Mouse (Mus musculus) heart, embryonic 13.5 days (tissue): Measurements from ENCODE around the gene Pik3c2b. TPM values are rescaled to one million over a fixed set of nuclear protein-coding genes. Genes with fewer than 3 reads are reported as not detected.

ENCODE experiments used
- ATAC-seq: fragments of 200-750 bp; cut with Nextera tagmentation; 2 replicates; pipeline ENCODE4 v1.8.0; 2017; ENCODE audit warnings: moderate TSS enrichment; ENCODE audit not compliant: insufficient number of reproducible peaks, low FRiP score, low TSS enrichment; ENCODE audit errors: extremely low read depth
- H3K27ac ChIP-seq: fragments of 300-500 bp; sonication (generic); replicated peaks from 2 replicates; pipeline ENCODE4 v1.5.1; 2015; ENCODE audit warnings: moderate library complexity, mild to moderate bottlenecking, inconsistent platforms
- H3K27me3 ChIP-seq: fragments of 300-500 bp; sonication (generic); replicated peaks from 2 replicates; pipeline ENCODE4 v1.6.1; 2015; ENCODE audit warnings: mild to moderate bottlenecking, inconsistent platforms
- H3K36me3 ChIP-seq: fragments of 300-500 bp; sonication (generic); 2 replicates; pipeline ENCODE4 v1.6.1; 2015; ENCODE audit warnings: mild to moderate bottlenecking, inconsistent platforms
- H3K4me1 ChIP-seq: fragments of 300-500 bp; sonication (generic); 2 replicates; pipeline ENCODE4 v1.6.1; 2015; ENCODE audit warnings: inconsistent platforms
- H3K4me2 ChIP-seq: fragments of 300-500 bp; sonication (generic); 2 replicates; pipeline ENCODE4 v1.6.1; 2015; ENCODE audit warnings: inconsistent platforms, mild to moderate bottlenecking, moderate library complexity
- H3K4me3 ChIP-seq: fragments of 300-500 bp; sonication (generic); 2 replicates; pipeline ENCODE4 v1.5.1; 2015; ENCODE audit warnings: moderate library complexity, mild to moderate bottlenecking, inconsistent platforms
- H3K9ac ChIP-seq: fragments of 300-500 bp; sonication (generic); 2 replicates; pipeline ENCODE4 v1.6.1; 2015; ENCODE audit warnings: inconsistent platforms, mild to moderate bottlenecking, moderate library complexity
- H3K9me3 ChIP-seq: fragments of 300-500 bp; sonication (generic); 2 replicates; pipeline ENCODE4 v1.6.1; 2016; ENCODE audit warnings: inconsistent platforms
- WGBS: fragments of 180-500 bp; shearing (Covaris S2); methylation state at CpG from one replicate; pipeline ENCODE4 v1.1.7; 2015; ENCODE audit warnings: mixed read lengths; 5-methylcytosine and 5-hydroxymethylcytosine counted together
- polyA plus RNA-seq: library from polyadenylated mRNA; unstranded; fragments of >200 nt; fragmentation: Nextera tagmentation; extraction: Ambion mirVana; gene quantifications from 2 replicates; pipeline ENCODE4 v1.2.1, GENCODE M21; 2015

The Pik3c2b gene
- polyA plus RNA-seq, 1 experiment from 2014 or later, result 9.5 TPM

DNA sequence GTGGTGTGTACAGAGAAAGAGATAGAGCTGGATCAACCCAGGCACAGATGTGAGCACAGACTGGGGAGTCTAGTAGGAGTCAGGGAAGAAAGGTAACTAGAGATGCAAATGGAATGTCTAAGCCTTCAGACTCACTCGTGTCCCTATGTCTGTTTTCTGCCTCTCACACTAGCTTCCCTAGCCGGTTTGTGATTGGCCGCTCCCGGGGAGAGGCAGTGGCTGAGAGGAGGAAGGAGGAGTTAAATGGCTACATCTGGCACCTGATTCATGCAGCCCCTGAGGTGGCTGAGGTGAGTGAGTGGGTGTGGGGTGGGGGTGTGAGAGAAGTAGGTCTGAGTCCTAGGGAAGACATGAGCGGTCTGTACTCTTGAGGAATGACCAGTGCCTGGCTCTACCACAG, 56.6 kb downstream of the Pik3c2b start:
- Histone ChIP-seq H3K27ac (no peak overlapping the region), H3K4me2 (no peak overlapping the region), H3K4me1 (no peaks in the 10 kb centered on the region), H3K9ac (no peak overlapping the region), H3K36me3 (peaks cover 96% of the 10 kb centered on the region), H3K9me3 (no peaks in the 10 kb centered on the region), H3K4me3 (no peak overlapping the region), H3K27me3 (no peaks in the 10 kb centered on the region)
- no peak for ATAC-seq
- WGBS, result 79% methylated on average over 5 of the region's 5 CpGs

DNA sequence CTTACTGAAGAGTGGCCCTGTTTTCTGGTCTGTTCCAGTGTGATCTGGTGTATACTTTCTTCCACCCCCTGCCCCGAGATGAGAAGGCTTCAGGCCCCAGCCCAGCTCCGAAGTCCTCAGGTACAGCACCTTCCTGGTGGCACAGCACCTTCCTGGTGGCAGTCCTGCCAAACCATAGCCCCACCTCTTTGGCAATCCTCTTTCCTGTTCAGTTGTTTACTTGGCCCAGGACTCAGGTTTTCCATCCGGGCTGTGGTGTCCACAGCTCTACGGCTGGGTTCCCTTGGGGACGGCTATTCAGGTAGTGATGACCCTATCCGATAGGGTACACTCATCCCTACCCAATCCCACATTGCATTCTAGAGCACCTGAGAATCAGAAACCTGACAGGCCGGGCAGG, 57.8 kb downstream of the Pik3c2b start:
- H3K9ac ChIP-seq, result no peak overlapping the region
- H3K4me3 ChIP-seq, result no peak overlapping the region
- H3K27ac ChIP-seq, result no peak overlapping the region
- no peak overlapping the region for H3K4me2 ChIP-seq
- ATAC-seq, result no peak
- H3K4me1 ChIP-seq, result no peaks in the 10 kb centered on the region
- no peaks in the 10 kb centered on the region for H3K9me3 ChIP-seq
- WGBS, result 85% methylated on average over 7 of the region's 7 CpGs
- peaks cover 93% of the 10 kb centered on the region for H3K36me3 ChIP-seq
- H3K27me3 ChIP-seq, result no peaks in the 10 kb centered on the region

DNA sequence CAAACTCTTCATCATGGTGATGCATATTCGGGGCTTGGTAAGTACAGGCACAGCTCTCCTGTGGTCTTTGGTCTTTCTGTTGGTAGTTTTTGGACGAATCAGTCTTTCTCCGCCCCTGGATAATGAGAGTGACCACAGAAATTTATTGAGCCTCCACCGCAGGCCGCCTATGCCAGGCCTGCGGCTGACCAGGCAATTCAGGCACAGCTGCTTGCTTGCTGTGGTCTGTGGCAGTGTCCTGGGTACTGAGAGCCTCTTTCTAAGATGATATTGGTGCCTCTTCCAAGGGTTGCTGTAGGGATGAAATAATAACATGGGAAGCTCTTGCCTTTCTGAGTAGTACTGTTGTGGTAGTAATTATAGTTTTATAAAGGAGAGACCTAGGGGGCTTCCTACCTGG, 58.4 kb downstream of the Pik3c2b start:
- Histone ChIP-seq H3K4me3 (no peak overlapping the region), H3K4me1 (no peaks in the 10 kb centered on the region), H3K36me3 (peaks cover 91% of the 10 kb centered on the region), H3K4me2 (no peak overlapping the region), H3K9me3 (no peaks in the 10 kb centered on the region), H3K9ac (no peak overlapping the region), H3K27me3 (no peaks in the 10 kb centered on the region), H3K27ac (no peak overlapping the region)
- ATAC-seq, result no peak
- 85% methylated on average over 6 of the region's 6 CpGs for WGBS

DNA sequence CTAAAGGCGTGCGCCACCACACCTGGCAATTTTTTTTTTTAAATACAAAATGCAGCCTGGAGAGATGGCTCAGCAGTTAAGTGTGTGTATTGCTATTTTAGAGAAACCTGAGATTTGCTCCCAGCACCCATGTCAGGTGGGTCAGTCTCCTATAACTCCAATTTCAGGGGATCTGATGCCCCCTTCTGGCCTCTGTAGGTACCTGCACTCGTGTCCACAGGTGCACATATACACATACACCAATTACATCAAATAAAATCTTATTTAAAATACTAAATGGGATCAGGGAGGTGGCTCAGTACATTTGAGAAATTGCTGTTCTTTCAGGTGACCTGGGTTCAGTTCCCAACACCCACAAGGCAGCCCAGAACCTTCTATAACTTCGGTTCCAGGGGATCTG, 70.6 kb downstream of the Pik3c2b start:
- peaks cover 15% of the 10 kb centered on the region for H3K4me1 ChIP-seq
- 82% methylated on average over 4 of the region's 4 CpGs for WGBS
- ATAC-seq, result no peak
- no peaks in the 10 kb centered on the region for H3K27me3 ChIP-seq
- no peaks in the 10 kb centered on the region; the same call in 1 of the 2 replicates for H3K9me3 ChIP-seq
- H3K9ac ChIP-seq, result no peak overlapping the region
- H3K36me3 ChIP-seq, result no peaks in the 10 kb centered on the region
- H3K27ac ChIP-seq, result no peak overlapping the region
- H3K4me2 ChIP-seq, result no peak overlapping the region
- H3K4me3 ChIP-seq, result no peak overlapping the region

DNA sequence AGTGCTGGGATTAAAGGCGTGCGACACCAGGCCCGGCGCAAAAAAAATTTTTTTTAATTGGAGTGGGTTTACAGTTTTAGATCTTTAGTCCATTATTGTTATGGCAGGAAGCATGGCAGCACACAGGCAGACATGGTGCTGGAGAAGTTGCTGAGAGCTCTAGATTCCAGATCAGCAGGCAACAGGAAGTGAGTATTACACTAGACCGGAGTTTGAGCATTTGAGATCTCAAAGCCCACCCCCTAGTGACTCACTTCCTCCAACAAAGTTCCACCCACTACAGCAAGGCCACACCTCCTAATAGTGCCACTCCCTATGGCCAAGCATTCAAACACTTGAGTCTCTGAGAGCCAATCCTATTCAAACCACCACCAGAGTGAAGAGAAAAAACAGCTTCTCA, 72.7 kb downstream of the Pik3c2b start:
- H3K4me1 ChIP-seq, result peaks cover 19% of the 10 kb centered on the region
- H3K27ac ChIP-seq, result no peak overlapping the region
- H3K4me3 ChIP-seq, result no peak overlapping the region
- no peaks in the 10 kb centered on the region for H3K27me3 ChIP-seq
- H3K9me3 ChIP-seq, result no peaks in the 10 kb centered on the region; the same call in 1 of the 2 replicates
- 89% methylated on average over 5 of the region's 5 CpGs for WGBS
- H3K36me3 ChIP-seq, result no peaks in the 10 kb centered on the region
- H3K9ac ChIP-seq, result no peak overlapping the region
- H3K4me2 ChIP-seq, result no peak overlapping the region
- peak; percentile 66; the same call in 1 of the 2 replicates for ATAC-seq

DNA sequence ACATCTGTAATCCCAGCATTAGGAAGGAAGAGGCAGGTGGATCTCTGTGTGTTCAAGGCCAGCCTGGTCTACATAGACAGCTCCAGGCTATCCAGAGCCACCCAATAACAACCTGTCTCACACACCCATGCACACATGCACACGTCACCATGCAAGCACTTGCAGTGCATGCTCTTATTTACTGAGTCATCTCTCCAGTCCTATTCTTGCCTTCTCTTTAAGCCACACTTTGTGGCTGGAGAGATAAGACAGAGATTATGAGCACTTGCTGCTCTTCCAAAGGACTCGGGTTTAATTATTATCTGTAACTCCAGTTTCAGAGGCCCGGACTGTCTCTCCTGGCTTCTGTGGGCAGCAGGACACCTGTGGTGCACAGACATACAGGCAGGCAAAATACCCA, 73.4 kb downstream of the Pik3c2b start:
- H3K4me1 ChIP-seq, result peaks cover 19% of the 10 kb centered on the region
- peak; percentile 63 for ATAC-seq
- H3K36me3 ChIP-seq, result no peaks in the 10 kb centered on the region
- no peaks in the 10 kb centered on the region for H3K27me3 ChIP-seq
- H3K9me3 ChIP-seq, result no peaks in the 10 kb centered on the region; the same call in 1 of the 2 replicates
- 35% methylated on average over 3 of the region's 3 CpGs for WGBS
- H3K9ac ChIP-seq, result no peak overlapping the region
- H3K27ac ChIP-seq, result no peak overlapping the region
- H3K4me3 ChIP-seq, result no peak overlapping the region
- H3K4me2 ChIP-seq, result no peak overlapping the region

DNA sequence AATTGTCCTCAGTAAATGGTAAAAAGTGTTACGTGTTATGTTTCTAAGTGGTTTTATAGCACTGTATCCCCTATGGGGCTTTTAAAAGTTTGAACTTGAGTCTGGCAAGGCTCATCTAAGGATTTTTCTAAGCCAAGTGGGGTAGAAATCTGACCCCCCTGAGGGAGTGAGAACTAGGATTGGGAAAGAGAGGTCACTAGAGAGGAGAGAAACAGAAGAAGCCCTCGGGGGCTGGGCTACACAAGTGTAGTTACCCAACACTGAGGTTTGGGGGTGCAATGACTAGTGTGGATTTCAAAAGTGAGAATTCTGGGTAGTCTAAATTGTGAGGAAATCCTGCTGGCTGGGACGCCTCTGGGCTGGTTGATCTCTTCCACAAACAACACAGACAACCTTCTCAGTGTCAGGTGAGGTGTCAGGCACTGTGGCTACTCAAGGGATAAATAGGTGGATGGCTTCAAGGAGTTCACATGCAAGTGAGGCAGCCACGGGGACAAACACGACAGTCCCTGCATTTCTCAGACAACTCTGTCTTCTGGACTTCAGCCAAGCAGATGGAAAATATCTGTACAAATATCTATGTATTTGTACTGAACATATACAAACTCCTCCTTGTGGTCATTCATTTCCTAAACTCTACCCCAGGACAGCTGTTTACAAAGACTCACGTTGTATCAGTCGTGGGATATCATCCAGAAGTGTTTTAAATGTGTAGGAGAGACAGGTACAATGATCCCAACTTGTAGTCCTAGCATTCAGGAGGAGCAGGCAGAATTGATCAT, 74.7 kb downstream of the Pik3c2b start:
- no peak overlapping the region for H3K4me3 ChIP-seq
- no peak overlapping the region for H3K27ac ChIP-seq
- H3K9ac ChIP-seq, result no peak overlapping the region
- H3K9me3 ChIP-seq, result no peaks in the 10 kb centered on the region
- H3K4me1 ChIP-seq, result peaks cover 19% of the 10 kb centered on the region
- WGBS, result 58% methylated on average over 7 of the region's 7 CpGs
- no peaks in the 10 kb centered on the region for H3K27me3 ChIP-seq
- no peak for ATAC-seq
- no peak overlapping the region for H3K4me2 ChIP-seq
- no peaks in the 10 kb centered on the region for H3K36me3 ChIP-seq

DNA sequence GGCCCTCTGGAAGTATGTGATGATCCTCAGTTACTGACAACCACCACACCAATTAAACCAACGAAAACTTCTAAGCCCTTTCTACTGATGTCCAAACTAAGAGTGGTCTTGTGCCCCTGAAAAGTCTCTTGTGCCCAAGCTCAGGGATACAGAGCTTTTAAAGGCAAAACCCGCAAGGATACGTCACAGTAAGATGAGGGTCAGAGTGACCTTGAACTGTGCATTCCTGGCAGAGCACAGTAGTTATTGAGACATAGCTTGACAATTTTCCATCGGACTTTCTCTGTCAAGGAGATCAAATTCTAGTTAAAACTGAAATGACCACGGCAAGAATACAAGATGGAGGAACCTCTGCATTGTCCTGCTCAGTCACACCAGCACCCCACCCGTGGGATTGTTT, 75.8 kb downstream of the Pik3c2b start:
- Histone ChIP-seq H3K4me2 (no peak overlapping the region), H3K4me3 (no peak overlapping the region), H3K4me1 (peaks cover 19% of the 10 kb centered on the region), H3K27me3 (no peaks in the 10 kb centered on the region), H3K27ac (no peak overlapping the region), H3K9ac (no peak overlapping the region), H3K9me3 (no peaks in the 10 kb centered on the region), H3K36me3 (no peaks in the 10 kb centered on the region)
- ATAC-seq, result no peak; the same call in 1 of the 2 replicates
- WGBS, result 52% methylated on average over 6 of the region's 6 CpGs

DNA sequence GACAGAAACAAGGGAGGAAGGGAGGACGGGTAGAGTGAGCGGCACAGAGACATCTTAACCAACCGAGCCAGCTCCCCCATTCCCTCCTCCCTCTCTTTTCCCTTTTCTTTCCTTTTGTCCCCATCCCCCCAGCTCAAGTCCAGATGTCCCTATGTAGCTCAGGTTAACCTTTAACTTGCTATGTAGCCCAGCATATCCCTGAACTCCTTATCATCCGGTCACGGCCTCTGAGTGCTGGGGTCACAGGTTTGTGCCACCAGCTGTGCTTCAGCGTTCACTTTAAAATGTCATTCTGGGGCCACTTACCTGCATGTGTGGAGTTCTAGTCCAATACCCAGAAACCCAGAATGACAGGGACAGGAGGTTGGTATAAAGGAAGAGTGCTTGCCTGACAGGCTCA, 78.7 kb downstream of the Pik3c2b start:
- Histone ChIP-seq H3K4me2 (no peak overlapping the region), H3K9me3 (no peaks in the 10 kb centered on the region), H3K4me1 (peaks cover 12% of the 10 kb centered on the region), H3K4me3 (no peak overlapping the region), H3K27me3 (no peaks in the 10 kb centered on the region), H3K27ac (no peak overlapping the region), H3K36me3 (no peaks in the 10 kb centered on the region), H3K9ac (no peak overlapping the region)
- WGBS, result 69% methylated on average over 6 of the region's 6 CpGs
- ATAC-seq, result no peak

DNA sequence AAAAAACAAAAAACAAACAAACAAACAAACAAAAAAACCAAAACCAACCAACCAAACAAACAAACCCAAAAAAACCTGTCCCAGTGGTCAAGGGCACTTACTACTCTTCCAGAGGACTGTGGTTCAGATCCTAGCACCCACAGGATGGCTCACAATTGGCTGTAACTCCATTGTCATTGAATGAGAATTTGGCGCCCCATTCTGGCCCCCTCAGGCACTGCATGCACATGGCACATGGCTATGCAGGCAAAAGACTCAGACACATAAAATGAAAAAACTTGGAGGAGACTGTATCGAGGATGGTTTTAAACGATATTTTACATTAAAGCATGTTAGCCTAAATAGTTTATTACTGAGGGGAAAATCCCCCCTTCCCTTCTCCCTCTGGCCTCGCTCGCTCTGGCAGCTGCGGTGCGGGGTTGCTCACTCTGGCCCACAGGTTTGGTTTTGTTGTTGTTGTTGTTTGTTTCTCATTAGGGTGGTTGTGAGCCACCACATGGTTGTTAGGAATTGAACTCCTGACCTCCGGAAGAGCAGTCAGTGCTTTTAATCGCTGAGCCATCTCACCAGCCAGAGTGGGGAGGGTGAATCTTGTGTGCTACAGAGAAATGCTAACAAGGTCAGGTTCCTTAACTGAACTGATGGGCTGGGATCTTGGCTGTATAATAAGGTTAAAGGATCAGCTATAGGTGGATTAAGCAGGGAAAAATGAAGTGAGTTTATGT, 80.3 kb downstream of the Pik3c2b start:
- Histone ChIP-seq H3K9ac (no peak overlapping the region), H3K36me3 (no peaks in the 10 kb centered on the region), H3K27ac (no peak overlapping the region), H3K4me2 (no peak overlapping the region), H3K4me1 (peaks cover 19% of the 10 kb centered on the region), H3K27me3 (no peaks in the 10 kb centered on the region), H3K9me3 (no peaks in the 10 kb centered on the region), H3K4me3 (no peak overlapping the region)
- ATAC-seq, result no peak
- 82% methylated on average over 9 of the region's 9 CpGs for WGBS

DNA sequence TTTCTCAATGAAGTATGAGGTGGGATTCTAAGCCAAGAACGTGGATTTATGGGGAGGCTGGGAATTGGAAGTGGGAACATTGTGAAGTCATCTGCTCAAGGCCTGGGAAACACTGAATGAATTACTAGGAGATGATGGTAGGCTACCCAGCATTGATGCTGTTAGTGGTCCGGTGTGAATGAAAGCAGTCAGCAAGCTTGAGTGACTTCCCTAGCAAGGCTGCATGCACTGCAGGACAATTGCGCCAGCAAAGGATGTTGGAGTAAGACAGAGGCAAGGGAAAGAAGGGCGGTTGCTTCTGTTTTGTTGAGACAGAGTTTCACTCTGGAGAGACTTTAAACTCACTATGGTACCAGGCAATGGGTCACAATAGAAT, 80.9 kb downstream of the Pik3c2b start:
- Histone ChIP-seq H3K9ac (no peak overlapping the region), H3K4me1 (peaks cover 14% of the 10 kb centered on the region), H3K4me2 (no peak overlapping the region), H3K27me3 (no peaks in the 10 kb centered on the region), H3K9me3 (no peaks in the 10 kb centered on the region), H3K27ac (no peak overlapping the region), H3K4me3 (no peak overlapping the region), H3K36me3 (no peaks in the 10 kb centered on the region)
- WGBS, result 77% methylated on average over 4 of the region's 4 CpGs
- no peak for ATAC-seq

DNA sequence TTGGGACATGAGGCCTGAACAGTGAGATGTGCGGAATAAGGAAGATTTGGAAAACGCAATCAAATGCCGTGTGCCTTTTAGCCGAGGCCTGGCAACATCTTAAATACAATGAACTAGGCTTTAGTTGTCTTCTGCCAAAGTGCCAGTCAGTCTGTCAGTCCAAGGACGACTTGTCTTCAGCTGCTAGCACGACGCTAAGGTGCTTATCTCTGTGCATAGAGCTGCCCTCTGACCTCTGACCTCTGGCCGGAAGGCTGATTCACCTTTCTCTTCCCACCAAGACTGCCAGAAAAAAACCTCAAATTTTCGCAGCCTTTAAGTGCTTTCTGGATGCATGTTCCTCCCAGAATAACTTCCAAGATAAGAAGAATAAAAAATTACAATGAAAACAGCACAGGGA, 81.9 kb downstream of the Pik3c2b start:
- Histone ChIP-seq H3K27ac (no peak overlapping the region), H3K27me3 (no peaks in the 10 kb centered on the region), H3K36me3 (no peaks in the 10 kb centered on the region), H3K9ac (no peak overlapping the region), H3K4me2 (no peak overlapping the region), H3K4me3 (no peak overlapping the region), H3K4me1 (peaks cover 13% of the 10 kb centered on the region), H3K9me3 (no peaks in the 10 kb centered on the region)
- WGBS, result 50% methylated on average over 9 of the region's 9 CpGs
- ATAC-seq, result no peak
